Mouse (Mus musculus) T-helper 1 cell (primary cell): Measurements from ENCODE around the gene Zbtb2.

Source experiments
- in situ Hi-C: fragments of 300-600 bp; cut with MboI, MseI; formaldehyde crosslinking; loops from one replicate; pipeline ENCODE4 v1.15.1; 2025; ENCODE audit warnings: high pct_unique_total_duplicates

Gene Zbtb2

GRCm38 (mm10) chr10:4334039-4334683 is 53.7 kb downstream of the Zbtb2 start:
- in situ Hi-C loops, result loop anchor here (10.0 kb wide), 1 partner anchor 799 kb away; no protein-coding TSS in a partner anchor

- in situ Hi-C loops, result loop anchor here (10.0 kb wide), 1 partner anchor 799 kb away; no protein-coding TSS in a partner anchor
Observed at GRCm38 (mm10) chr10:4333319-4333718, 54.6 kb downstream of the Zbtb2 start.

GRCm38 (mm10) chr10:4332228-4332979 is 55.5 kb downstream of the Zbtb2 start:
- in situ Hi-C loops, result loop anchor here (10.0 kb wide), 1 partner anchor 798 kb away; no protein-coding TSS in a partner anchor

GRCm38 (mm10) chr10:4327716-4328115 is 60.2 kb downstream of the Zbtb2 start:
- in situ Hi-C loops, result no loop called here

- in situ Hi-C loops, result no loop called here
Observed at GRCm38 (mm10) chr10:4325562-4325961, 62.3 kb downstream of the Zbtb2 start.

- in situ Hi-C loops, result no loop called here
Observed at GRCm38 (mm10) chr10:4323885-4324284, 64.0 kb downstream of the Zbtb2 start.
